Mouse (Mus musculus) hindbrain, embryonic 14.5 days (tissue): Measurements from ENCODE around the gene Trim46. TPM values are rescaled to one million over a fixed set of nuclear protein-coding genes. Genes with fewer than 3 reads are reported as not detected.

Source experiments
- ATAC-seq: fragments of 200-750 bp; cut with Nextera tagmentation; 2 replicates; pipeline ENCODE4 v1.8.0; 2017; ENCODE audit warnings: moderate number of reproducible peaks, mild to moderate bottlenecking, moderate TSS enrichment, moderate library complexity; ENCODE audit not compliant: low FRiP score
- DNase-seq: peaks from one replicate; pipeline ENCODE4 v3.0.0-alpha.2; 2015; ENCODE audit warnings: low spot score
- H3K27ac ChIP-seq: fragments of 300-500 bp; sonication (generic); 2 replicates; pipeline ENCODE4 v1.5.1; 2014; ENCODE audit warnings: mild to moderate bottlenecking, moderate library complexity
- H3K27me3 ChIP-seq: fragments of 300-500 bp; sonication (generic); 2 replicates; pipeline ENCODE4 v1.6.1; 2014; ENCODE audit warnings: mild to moderate bottlenecking, low read length, mixed read lengths; ENCODE audit not compliant: control insufficient read depth, insufficient read depth
- H3K36me3 ChIP-seq: fragments of 300-500 bp; sonication (generic); replicated peaks from 2 replicates; pipeline ENCODE4 v1.6.1; 2014; ENCODE audit not compliant: control insufficient read depth, insufficient read depth
- H3K4me1 ChIP-seq: fragments of 300-500 bp; sonication (generic); replicated peaks from 2 replicates; pipeline ENCODE4 v1.6.1; 2014; ENCODE audit warnings: antibody characterized with exemption, low read length, mixed read lengths; ENCODE audit not compliant: control insufficient read depth, insufficient read depth
- H3K4me2 ChIP-seq: fragments of 300-500 bp; sonication (generic); replicated peaks from 2 replicates; pipeline ENCODE4 v1.6.1; 2014; ENCODE audit warnings: mild to moderate bottlenecking, moderate library complexity
- H3K4me3 ChIP-seq: fragments of 300-500 bp; sonication (generic); replicated peaks from 2 replicates; pipeline ENCODE4 v1.5.1; 2014; ENCODE audit warnings: mild to moderate bottlenecking, low read length
- H3K9ac ChIP-seq: fragments of 300-500 bp; sonication (generic); 2 replicates; pipeline ENCODE4 v1.6.1; 2014
- H3K9me3 ChIP-seq: fragments of 300-500 bp; sonication (generic); 2 replicates; pipeline ENCODE4 v1.6.1; 2016; ENCODE audit warnings: low read length; ENCODE audit not compliant: control insufficient read depth
- WGBS: fragments of 180-500 bp; shearing (Covaris S2); extraction: QIAGEN DNeasy Blood & Tissue Kit; methylation state at CpG from one replicate; pipeline ENCODE4 v1.1.7; 2014; 5-methylcytosine and 5-hydroxymethylcytosine counted together
- polyA plus RNA-seq: library from polyadenylated mRNA; unstranded; fragments of >200 nt; fragmentation: Nextera tagmentation; extraction: Ambion mirVana; gene quantifications from 2 replicates; pipeline ENCODE4 v1.2.1, GENCODE M21; 2014

Trim46 gene
- polyA plus RNA-seq, 1 experiment from 2014 or later: 66.5 TPM

GRCm38 (mm10) chr3:89231345-89231744 is 14.8 kb downstream of the Trim46 start:
- H3K4me3 ChIP-seq: no peak overlapping the region
- H3K27me3 ChIP-seq: no peaks in the 10 kb centered on the region
- no peak overlapping the region for H3K4me2 ChIP-seq
- H3K9ac ChIP-seq: no peak overlapping the region
- WGBS: 83% methylated on average over 7 of the region's 7 CpGs
- ATAC-seq (no peak), DNase-seq (no peak)
- peaks cover 35% of the 10 kb centered on the region for H3K36me3 ChIP-seq
- peaks cover 15% of the 10 kb centered on the region for H3K4me1 ChIP-seq
- H3K9me3 ChIP-seq: no peaks in the 10 kb centered on the region
- no peak overlapping the region for H3K27ac ChIP-seq

DNA sequence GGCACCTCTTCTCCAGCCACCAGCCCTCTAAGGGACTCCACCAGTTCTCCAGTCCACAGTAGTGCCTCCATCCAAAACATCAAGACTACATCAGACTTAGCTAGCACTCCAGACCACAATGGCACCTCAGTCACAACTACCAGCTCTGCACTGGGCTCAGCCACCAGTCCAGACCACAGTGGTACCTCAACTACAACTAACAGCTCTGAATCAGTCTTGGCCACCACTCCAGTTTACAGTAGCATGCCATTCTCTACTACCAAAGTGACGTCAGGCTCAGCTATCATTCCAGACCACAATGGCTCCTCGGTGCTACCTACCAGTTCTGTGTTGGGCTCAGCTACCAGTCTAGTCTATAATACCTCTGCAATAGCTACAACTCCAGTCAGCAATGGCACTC is 15.5 kb downstream of the Trim46 start:
- no peaks in the 10 kb centered on the region for H3K27me3 ChIP-seq
- H3K36me3 ChIP-seq: peaks cover 27% of the 10 kb centered on the region
- H3K4me3 ChIP-seq: no peak overlapping the region
- H3K9me3 ChIP-seq: no peaks in the 10 kb centered on the region
- no peak overlapping the region for H3K4me2 ChIP-seq
- no peak overlapping the region for H3K27ac ChIP-seq
- no peak for DNase-seq
- peaks cover 19% of the 10 kb centered on the region for H3K4me1 ChIP-seq
- no peak for ATAC-seq
- no peak overlapping the region for H3K9ac ChIP-seq
- WGBS: 92% methylated on average over 2 of the region's 2 CpGs

DNA sequence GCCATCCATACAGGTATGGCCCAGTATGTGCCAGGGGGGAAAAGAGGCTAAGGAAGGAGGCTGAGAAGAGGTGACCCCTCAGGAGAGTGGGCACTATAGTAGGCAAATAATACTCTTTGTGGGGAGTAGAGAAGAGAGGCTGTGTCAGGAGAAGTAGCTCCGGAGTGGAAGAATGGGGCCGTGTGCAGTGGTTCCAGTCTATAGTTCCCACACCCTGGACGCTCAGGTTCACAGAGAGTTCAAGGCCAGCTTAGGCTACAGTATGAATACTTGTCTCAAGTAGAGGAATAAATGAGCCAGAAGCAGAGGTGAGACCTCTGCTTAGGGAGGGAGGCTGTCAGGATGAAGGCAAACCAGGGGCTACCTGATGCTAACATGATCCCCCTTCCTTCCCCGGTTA is 16.8 kb downstream of the Trim46 start:
- WGBS: 59% methylated on average over 4 of the region's 4 CpGs
- DNase-seq (no peak), ATAC-seq (no peak)
- H3K4me1 ChIP-seq: peaks cover 31% of the 10 kb centered on the region
- no peaks in the 10 kb centered on the region for H3K9me3 ChIP-seq
- H3K9ac ChIP-seq: no peak overlapping the region
- H3K27me3 ChIP-seq: no peaks in the 10 kb centered on the region
- no peak overlapping the region for H3K27ac ChIP-seq
- no peak overlapping the region for H3K4me2 ChIP-seq
- peaks cover 14% of the 10 kb centered on the region for H3K36me3 ChIP-seq
- H3K4me3 ChIP-seq: no peak overlapping the region

GRCm38 (mm10) chr3:89228836-89229235 is 17.3 kb downstream of the Trim46 start, which contains the start of gene Muc1:
TSS of gene Muc1 (plus strand) at chr3:89229057.
- Histone ChIP-seq H3K4me3 (peak within 1 kb of the TSS; percentile 38), H3K36me3 (peaks cover 10% of the 10 kb centered on the region), H3K4me1 (peaks cover 35% of the 10 kb centered on the region), H3K4me2 (peak within 1 kb of the TSS; percentile 56), H3K27me3 (no peaks in the 10 kb centered on the region), H3K9me3 (no peaks in the 10 kb centered on the region), H3K9ac (peak within 1 kb of the TSS; percentile 18; the same call in 1 of the 2 replicates), H3K27ac (peak within 1 kb of the TSS; percentile 51)
- DNase-seq: no peak
- WGBS: 35% methylated on average over 10 of the region's 10 CpGs
- no peak for ATAC-seq

DNA sequence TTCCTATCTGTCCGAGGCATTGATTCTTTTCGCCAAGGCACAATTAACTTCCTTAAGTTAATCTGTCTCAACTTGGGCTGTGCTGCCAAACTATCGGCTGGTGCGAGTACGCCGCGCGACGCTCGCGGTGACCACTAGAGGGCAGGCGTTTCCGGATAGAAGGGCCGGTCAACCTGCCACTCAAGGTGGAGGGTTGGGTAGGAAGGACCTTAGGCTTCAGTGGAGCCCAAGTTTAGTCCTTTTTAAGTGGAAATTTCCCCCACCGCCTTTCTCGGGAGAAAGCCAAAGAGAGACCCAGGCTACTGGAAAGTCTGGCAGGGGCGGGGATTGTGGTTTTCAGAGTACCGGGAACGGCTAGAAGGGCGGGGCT is 17.9 kb downstream of the Trim46 start:
- WGBS: under 1% methylated on average over 20 of the region's 20 CpGs

GRCm38 (mm10) chr3:89227307-89228179 is 18.6 kb downstream of the Trim46 start:
- Histone ChIP-seq H3K4me2 (peak overlapping the region; percentile 56), H3K27ac (peak overlapping the region; percentile 81), H3K9ac (peak overlapping the region; percentile 66), H3K36me3 (no peaks in the 10 kb centered on the region), H3K4me3 (peak overlapping the region; percentile 38), H3K9me3 (no peaks in the 10 kb centered on the region), H3K4me1 (peaks cover 35% of the 10 kb centered on the region), H3K27me3 (no peaks in the 10 kb centered on the region)
- 2% methylated on average over 41 of the region's 41 CpGs for WGBS
- DNase-seq (peak; percentile 90), ATAC-seq (peak; percentile 67)

More for the DNA sequence above, 17.9 kb downstream of the Trim46 start:
- no peak for ATAC-seq
- peak overlapping the region; percentile 38 for H3K4me3 ChIP-seq
- peak; percentile 89 for DNase-seq
- H3K27ac ChIP-seq: peak overlapping the region; percentile 51; the same call in 1 of the 2 replicates
- peaks cover 35% of the 10 kb centered on the region for H3K4me1 ChIP-seq
- no peaks in the 10 kb centered on the region for H3K27me3 ChIP-seq
- H3K9me3 ChIP-seq: no peaks in the 10 kb centered on the region
- peaks cover 3% of the 10 kb centered on the region; the same call in 1 of the 2 replicates for H3K36me3 ChIP-seq
- peak overlapping the region; percentile 56 for H3K4me2 ChIP-seq
- peak overlapping the region; percentile 18; the same call in 1 of the 2 replicates for H3K9ac ChIP-seq

- H3K4me2 ChIP-seq: peak within 1 kb of the TSS; percentile 56
- peaks cover 35% of the 10 kb centered on the region for H3K4me1 ChIP-seq
- H3K27me3 ChIP-seq: no peaks in the 10 kb centered on the region
- H3K9me3 ChIP-seq: no peaks in the 10 kb centered on the region
- ATAC-seq (no peak), DNase-seq (no peak)
- no peaks in the 10 kb centered on the region; the same call in 1 of the 2 replicates for H3K36me3 ChIP-seq
- peak within 1 kb of the TSS; percentile 66 for H3K9ac ChIP-seq
- peak within 1 kb of the TSS; percentile 81 for H3K27ac ChIP-seq
- H3K4me3 ChIP-seq: peak within 1 kb of the TSS; percentile 38
- WGBS: 3% methylated on average over 21 of the region's 21 CpGs
Measured at GRCm38 (mm10) chr3:89226900-89227299, 19.2 kb downstream of the Trim46 start, which contains the start of gene Mtx1. TSS of gene Mtx1 (minus strand) at chr3:89227088.

GRCm38 (mm10) chr3:89226361-89226760 is 19.7 kb downstream of the Trim46 start:
- peak overlapping the region; percentile 56 for H3K4me2 ChIP-seq
- DNase-seq (no peak), ATAC-seq (no peak)
- H3K4me3 ChIP-seq: peak overlapping the region; percentile 38
- H3K27ac ChIP-seq: peak overlapping the region; percentile 81
- peaks cover 35% of the 10 kb centered on the region for H3K4me1 ChIP-seq
- no peaks in the 10 kb centered on the region for H3K27me3 ChIP-seq
- 8% methylated on average over 11 of the region's 11 CpGs for WGBS
- H3K9me3 ChIP-seq: no peaks in the 10 kb centered on the region
- H3K9ac ChIP-seq: peak overlapping the region; percentile 66
- no peaks in the 10 kb centered on the region; the same call in 1 of the 2 replicates for H3K36me3 ChIP-seq

- ATAC-seq (peak; percentile 69), DNase-seq (peak; percentile 74)
- H3K27ac ChIP-seq: peak overlapping the region; percentile 81
- H3K9ac ChIP-seq: peak overlapping the region; percentile 66
- WGBS: 10% methylated on average over 4 of the region's 4 CpGs
- H3K36me3 ChIP-seq: no peaks in the 10 kb centered on the region; the same call in 1 of the 2 replicates
- peak overlapping the region; percentile 56 for H3K4me2 ChIP-seq
- H3K4me3 ChIP-seq: peak overlapping the region; percentile 38
- H3K4me1 ChIP-seq: peaks cover 35% of the 10 kb centered on the region
- no peaks in the 10 kb centered on the region for H3K9me3 ChIP-seq
- no peaks in the 10 kb centered on the region for H3K27me3 ChIP-seq
Measured at GRCm38 (mm10) chr3:89225918-89226317, 20.2 kb downstream of the Trim46 start.
